Mouse (Mus musculus) cerebellum, postnatal 14 days (tissue): ENCODE results near the gene Eea1.
"Not testable (repeated sequence)": the region's sequence is repeated elsewhere in the genome, so short reads cannot be mapped to it uniquely, and the experiment has no call there.

Source experiments
- DNase-seq, 2 experiments: peaks; one replicate each; pipeline ENCODE4 v3.0.0; 2021; ENCODE audit warnings: mixed read lengths in 2 of 2

The Eea1 gene

GRCm38 (mm10) chr10:95940046-95940900 is at the start of gene Eea1:
Gene Eea1 (plus strand): TSS chr10:95940650.
- DNase-seq: peak; percentile 94 to 95

DNA sequence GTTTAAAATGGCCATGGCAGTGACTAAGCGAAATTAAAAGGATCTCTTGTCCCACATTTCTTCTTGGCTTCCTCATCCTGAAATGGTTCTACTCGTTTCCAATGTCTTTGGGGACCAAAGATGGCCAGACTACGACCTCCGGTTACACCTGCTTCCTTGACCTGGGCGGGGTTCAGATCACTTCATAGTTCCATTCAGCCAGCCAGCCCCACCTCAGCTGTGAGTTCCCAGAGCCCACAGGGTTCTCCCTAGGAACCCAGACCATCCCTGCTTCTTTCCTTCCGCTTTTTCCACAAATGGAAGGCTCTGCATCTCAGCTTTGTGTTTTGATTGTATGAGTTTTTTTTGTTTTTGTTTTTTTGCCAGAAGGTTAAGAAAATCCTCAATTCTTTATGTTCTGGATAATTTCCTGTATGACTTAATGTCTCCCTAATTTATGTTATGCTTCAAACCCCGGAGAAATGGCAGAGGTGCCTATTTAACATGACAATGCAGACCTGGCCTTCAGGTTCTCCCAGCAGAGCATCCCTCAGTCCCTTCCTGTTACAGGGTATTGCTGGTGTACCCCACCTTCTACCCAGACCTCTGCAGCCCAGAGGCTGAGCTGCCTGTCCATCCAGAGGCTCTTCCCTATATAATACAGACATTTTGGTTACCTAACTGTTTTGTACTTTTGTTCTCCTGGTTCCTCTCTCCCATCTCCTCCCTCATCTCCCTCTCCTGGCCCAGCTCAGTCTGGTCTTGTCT is 49.1 kb upstream of the Eea1 start:
- no peak for DNase-seq

DNA sequence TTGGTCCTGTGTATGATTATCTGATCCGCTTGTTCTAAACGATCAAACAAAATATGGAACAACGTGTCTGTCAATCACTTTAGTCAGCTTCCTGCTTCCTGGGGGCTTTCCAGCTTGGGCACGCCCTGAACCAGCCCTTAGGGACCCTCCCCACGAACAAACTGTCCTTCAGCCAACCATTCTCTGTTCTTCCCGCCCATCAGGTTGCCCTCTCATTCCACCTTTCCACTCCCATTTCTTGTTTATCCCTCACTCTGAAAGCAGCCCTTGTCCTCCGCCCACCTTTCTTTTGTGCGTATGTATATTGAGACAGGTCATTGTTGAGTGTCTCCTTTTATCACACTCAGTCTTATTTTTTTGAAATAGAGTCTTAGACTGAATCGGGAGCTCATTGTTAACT is 48.3 kb upstream of the Eea1 start:
- no peak for DNase-seq

DNA sequence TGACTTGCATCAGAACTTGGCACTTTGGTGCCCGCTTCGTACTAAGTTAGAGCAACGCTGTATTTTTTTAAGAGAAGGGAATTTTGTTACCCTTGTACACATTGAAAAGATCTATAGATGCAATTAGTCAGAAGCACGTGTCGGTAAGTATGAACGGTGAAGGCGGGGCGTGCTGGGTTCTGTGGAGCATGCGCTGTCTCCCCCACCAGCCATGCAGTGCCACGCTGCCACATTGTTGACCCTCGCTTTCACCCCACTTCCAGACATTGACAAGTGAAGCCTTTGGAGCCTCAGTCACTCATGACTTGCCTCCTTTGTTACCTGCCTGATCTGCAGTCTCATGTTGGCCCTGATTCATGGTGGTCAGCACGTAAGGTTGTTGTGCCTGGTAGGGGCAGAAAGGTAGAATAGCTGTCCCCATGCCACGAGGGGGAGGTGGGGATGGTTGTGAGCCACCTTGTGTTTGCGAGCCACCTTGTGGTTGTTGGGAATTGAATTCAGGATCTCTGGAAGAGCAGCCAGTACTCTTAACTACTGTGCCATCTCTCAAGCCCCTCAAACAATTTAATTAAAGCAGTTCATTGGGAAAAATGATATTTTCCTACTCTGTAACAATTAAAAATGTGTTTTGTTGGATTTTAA is 47.0 kb upstream of the Eea1 start:
- DNase-seq: no peak

DNA sequence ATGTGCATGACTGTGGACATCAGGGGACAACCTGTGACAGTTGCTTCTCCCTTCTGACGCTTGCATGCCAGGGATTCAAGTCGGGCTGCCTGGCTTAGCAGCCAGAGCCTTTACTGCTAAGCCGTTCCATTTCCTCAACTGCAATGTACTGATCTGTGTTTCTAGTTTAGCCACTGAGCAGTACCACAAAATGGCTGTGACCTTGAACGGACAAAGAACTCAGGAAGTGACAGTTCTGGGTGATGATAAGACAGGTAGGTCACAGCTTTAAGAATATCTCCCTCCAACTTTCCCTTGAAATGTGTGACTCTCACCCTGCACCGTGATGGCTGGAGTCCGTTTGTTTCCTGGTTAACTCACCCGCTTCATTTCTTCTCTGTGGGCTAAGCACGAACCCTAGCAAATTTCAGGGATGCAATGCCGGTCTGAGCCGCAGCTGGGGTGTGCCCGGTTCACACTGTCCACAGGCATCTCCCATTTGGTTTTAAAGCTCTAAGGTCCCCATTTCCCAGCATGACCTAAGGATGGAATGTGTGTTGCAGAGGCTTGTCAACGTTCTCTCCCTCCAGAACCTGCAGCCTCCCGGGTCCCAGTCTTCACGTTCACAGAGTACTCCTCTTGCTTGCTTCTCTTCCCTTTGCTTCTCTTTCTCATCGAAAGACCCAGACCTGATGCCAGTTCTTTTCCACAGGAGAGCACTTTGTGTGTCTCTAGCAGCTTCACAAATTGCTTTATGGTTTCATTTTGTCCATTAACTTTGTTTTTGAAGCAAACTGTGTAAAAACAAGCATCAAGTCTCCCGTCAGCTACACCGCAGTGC is 46.2 kb upstream of the Eea1 start:
- peak; percentile 4 to 8 for DNase-seq

- DNase-seq: peak; percentile 70 to 74
Measured at GRCm38 (mm10) chr10:95894856-95895386, 45.5 kb upstream of the Eea1 start.

- peak; percentile 36 to 41 for DNase-seq
Measured at GRCm38 (mm10) chr10:95898471-95899154, 41.8 kb upstream of the Eea1 start.

DNA sequence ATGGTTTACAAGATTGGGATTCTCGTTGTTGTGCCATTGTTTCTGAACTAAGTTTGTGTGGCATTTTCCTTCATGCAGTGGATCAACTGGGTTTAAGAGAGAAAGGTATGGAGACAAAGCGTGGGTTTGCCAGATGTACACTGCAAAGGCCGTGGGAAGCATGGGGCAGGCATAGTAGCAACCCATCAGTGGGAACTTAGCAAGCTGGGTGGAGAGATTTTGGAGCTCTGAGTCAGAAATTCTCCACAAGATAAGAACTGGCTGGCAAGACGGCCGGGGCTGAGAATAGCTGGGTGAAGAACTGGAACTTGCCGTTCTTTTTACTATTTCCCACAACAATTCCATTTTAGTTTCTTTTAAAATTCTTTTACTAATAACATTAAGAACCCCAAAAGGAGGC is 35.8 kb upstream of the Eea1 start:
- no peak for DNase-seq

DNA sequence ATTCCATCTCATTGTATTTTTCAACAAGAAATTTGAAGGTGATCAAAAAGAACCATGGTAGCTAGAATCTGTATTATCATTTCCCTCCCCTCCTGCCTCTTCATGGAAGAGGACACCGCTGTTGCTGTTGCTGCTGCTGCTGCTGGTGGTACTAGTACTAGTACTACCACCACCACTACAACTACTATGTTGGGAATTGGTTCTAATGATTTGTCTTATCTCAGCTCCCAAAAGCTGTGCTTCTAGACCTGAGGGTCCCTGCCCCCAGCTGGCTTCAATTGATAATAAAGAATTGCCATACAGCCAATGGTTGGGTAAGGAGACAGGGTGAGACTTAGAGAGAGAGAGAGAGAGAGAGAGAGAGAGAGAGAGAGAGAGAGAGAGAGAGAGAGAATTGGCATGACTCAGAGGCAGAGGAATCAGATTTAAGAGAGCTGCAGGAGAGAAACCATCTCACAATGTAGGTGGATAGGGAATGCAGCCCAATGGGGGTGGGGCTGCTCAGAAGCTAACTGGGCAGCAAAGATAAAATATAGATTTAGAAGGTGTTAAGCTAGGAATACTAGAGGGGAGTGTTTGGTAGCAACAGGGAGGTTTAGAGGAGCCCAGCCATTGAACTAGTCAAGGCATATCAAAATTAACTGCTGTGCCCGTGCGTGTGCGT is 31.1 kb upstream of the Eea1 start:
- DNase-seq: no peak

- DNase-seq: no peak
Measured at GRCm38 (mm10) chr10:95911016-95911415, 29.4 kb upstream of the Eea1 start.

DNA sequence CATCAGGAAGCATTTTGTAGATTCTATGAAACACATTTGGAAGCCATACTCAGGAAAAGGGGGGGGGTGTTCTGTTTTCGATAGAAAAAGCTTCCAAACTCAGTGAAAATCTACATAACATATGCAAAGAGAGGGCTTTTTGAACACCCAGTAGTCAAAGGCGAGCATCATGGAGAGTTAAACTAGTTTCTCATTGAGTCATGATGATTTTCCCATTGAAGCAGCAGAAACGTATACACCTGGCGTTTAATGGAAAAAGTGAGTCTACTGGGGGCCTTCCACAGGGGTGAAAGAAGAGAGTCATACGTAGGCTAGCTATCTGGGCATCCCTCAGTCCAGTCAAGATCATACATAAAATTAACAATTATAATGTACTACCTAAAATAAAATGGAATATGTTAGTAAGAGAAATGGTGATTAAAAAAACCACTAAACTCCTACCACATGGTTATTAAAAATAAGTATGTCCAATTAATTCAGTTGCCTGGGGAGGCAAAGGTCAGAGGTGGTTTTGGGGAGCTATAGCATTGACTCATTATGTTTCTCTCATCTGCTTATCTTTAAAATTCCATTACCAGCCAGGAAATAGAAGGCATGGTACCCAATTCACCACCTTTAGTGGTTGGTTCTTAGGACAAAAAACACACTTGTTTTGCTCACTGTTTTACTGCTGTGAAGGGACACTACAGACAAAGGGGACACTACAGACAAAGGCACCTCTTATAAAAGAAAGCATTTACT is 25.8 kb upstream of the Eea1 start:
- DNase-seq: no peak

DNA sequence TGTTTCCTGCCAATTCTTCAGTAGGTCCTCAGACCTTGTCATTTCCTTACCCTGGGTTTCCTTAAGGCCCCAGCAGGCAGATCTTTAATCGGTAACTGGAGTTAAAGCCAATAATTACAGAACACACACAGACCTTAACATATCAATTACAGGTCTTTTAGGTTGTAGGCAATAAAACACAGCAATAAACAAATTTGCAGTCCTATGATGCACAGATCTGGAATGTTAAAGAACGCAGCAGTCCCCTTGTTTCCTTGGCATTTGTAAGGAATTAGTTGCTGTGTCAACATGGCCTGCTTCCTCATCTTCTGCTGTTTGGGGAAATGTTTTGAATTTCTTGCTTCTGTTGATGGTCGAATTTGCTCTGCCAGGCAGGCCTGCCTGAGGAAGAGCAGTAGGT is 21.7 kb upstream of the Eea1 start:
- no peak for DNase-seq

- DNase-seq: no peak
Measured at GRCm38 (mm10) chr10:95923263-95924217, 16.9 kb upstream of the Eea1 start.

DNA sequence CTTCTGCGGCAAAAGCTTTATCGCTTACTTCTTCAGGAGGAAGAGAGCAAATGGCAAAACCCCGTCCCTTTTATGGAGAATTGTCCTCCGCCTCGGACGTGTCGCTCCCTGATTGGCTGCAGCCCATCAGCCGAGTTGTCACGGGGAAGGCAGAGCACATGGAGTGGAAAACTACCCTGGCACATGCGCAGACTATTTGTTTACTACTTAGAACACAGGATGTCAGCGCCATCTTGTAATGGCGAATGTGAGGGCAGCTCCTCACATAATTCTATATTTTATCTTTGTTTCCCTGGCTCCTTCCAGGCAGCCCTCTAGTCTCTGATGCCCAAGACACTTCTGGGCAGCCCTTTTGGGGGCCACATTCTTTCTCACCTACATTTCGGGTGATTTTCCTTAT is 6.8 kb upstream of the Eea1 start:
- not testable (repeated sequence) for DNase-seq

DNA sequence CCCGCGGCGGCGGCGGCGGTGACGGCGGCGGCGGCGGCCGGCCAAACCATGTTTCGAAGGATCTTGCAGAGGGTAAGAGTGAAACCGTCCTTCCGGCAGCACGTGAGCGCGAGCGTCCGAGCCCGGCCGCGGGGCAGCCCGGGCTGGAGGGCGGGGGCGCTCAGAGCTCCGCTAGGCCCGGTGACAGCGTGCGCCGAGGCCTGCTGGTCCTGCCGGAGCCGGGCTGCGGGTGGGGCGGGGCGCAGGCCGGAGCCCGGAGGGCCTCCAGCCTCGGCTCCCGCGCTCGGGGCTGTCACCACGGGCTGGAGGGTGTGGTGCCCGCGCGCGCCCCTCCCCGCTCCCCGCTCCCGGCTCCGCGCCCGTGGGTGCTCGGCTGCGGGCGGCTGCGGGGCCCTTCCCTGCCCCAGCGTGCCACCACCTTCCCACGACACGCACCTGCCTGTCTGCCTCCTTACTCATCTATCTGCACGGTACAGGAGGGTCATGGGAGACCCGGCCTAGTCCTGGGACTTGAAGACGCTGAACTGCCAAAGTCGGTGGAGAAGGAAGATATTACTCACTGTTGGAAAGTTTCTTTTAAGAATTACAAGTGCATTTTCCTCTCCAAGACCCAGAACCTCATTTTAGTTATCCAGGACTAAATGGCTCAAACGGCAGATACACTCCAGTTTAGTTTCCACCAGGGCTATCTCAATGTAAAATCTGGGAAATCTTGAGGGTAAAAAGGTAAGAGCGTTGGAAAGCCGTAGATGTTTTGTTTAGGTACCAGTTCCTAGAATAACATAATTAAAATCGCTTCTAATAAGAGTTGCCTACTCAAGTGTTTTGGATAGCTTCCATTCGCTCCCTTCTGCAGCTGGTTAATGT is 684 bp downstream of the Eea1 start:
- DNase-seq: no peak

- peak in 1 of 2 experiments; percentile 6 for DNase-seq
Measured at GRCm38 (mm10) chr10:95941768-95942425, 1.4 kb downstream of the Eea1 start.

- no peak for DNase-seq
Measured at GRCm38 (mm10) chr10:95945086-95945485, 4.6 kb downstream of the Eea1 start.

GRCm38 (mm10) chr10:95949410-95949809 is 9.0 kb downstream of the Eea1 start:
- no peak for DNase-seq
